Mouse (Mus musculus): ENCODE measurements at regions not wholly inside any gene's neighbourhood (a gene's known extent, or its start where the extent isn't known, plus 50 kb on each side); places are given as distances from the start of the nearest gene placed in this dataset.

GRCm38 (mm10) chr2:57900168-57900567 lies 97.5 kb upstream of the Galnt5 start:
- DNase-seq (ENCODE audit: low read depth, low spot score) = no peak
- Histone ChIP-seq H3K9ac (ENCODE audit: control insufficient read depth, low read depth, low read length, poor library complexity, severe bottlenecking) (no peak overlapping the region), H3K27me3 (ENCODE audit: control insufficient read depth in 1 of 2, insufficient read depth in 2 of 2, low read length in 2 of 2) (no peaks in the 10 kb centered on the region; a peak in 1 of 4 replicates), H3K36me3 (ENCODE audit: control insufficient read depth in 1 of 2, insufficient read depth in 2 of 2, low read length in 2 of 2) (no peaks in the 10 kb centered on the region), H3K9me3 (replicated peaks; ENCODE audit: insufficient read depth, low read length) (no peaks in the 10 kb centered on the region), H3K27ac (ENCODE audit: control insufficient read depth, low read depth, low read length) (no peak overlapping the region), H3K79me2 (ENCODE audit: control insufficient read depth, insufficient read depth, low read length, poor library complexity) (no peaks in the 10 kb centered on the region), H3K4me1 (ENCODE audit: control insufficient read depth in 1 of 2, insufficient read depth in 2 of 2, low read length in 2 of 2) (no peaks in the 10 kb centered on the region), H3K4me3 (ENCODE audit: control insufficient read depth in 1 of 2, insufficient read depth in 1 of 2, low read depth in 2 of 2, low read length in 2 of 2) (no peak overlapping the region)
- no peak for TF ChIP-seq NELFE (IDR thresholded peaks at IDR 0.05; ENCODE audit: low read depth, low read length)
- TF ChIP-seq GABPA (IDR thresholded peaks at IDR 0.05; ENCODE audit: low read depth, low read length) = no peak
- TF ChIP-seq ELF1 (IDR thresholded peaks at IDR 0.05; ENCODE audit: low read depth, low read length) = no peak
- TF ChIP-seq BHLHE40 (IDR thresholded peaks at IDR 0.05; ENCODE audit: borderline replicate concordance, low read depth, low read length) = no peak
- TF ChIP-seq POLR2AphosphoS5 (IDR thresholded peaks at IDR 0.05; ENCODE audit: borderline replicate concordance, low read depth, low read length) = no peak
- no peak for TF ChIP-seq ZKSCAN1 (IDR thresholded peaks at IDR 0.05; ENCODE audit: low read depth, low read length)
- no peak for TF ChIP-seq EP300 (IDR thresholded peaks at IDR 0.05; ENCODE audit: low read depth in 1 of 2, low read length in 2 of 2)
- TF ChIP-seq USF1 (IDR thresholded peaks at IDR 0.05; ENCODE audit: low read depth, low read length) = no peak

GRCm38 (mm10) chr2:57900580-57901247 lies 97.0 kb upstream of the Galnt5 start:
- Histone ChIP-seq H3K79me2 (ENCODE audit: control insufficient read depth, insufficient read depth, low read length, poor library complexity) (no peaks in the 10 kb centered on the region), H3K9ac (ENCODE audit: control insufficient read depth, low read depth, low read length, poor library complexity, severe bottlenecking) (no peak overlapping the region), H3K9me3 (replicated peaks; ENCODE audit: insufficient read depth, low read length) (no peaks in the 10 kb centered on the region), H3K27me3 (ENCODE audit: control insufficient read depth in 1 of 2, insufficient read depth in 2 of 2, low read length in 2 of 2) (no peaks in the 10 kb centered on the region; a peak in 1 of 4 replicates), H3K4me1 (ENCODE audit: control insufficient read depth in 1 of 2, insufficient read depth in 2 of 2, low read length in 2 of 2) (no peaks in the 10 kb centered on the region), H3K27ac (ENCODE audit: control insufficient read depth, low read depth, low read length) (no peak overlapping the region), H3K4me3 (ENCODE audit: control insufficient read depth in 1 of 2, insufficient read depth in 1 of 2, low read depth in 2 of 2, low read length in 2 of 2) (no peak overlapping the region), H3K36me3 (ENCODE audit: control insufficient read depth in 1 of 2, insufficient read depth in 2 of 2, low read length in 2 of 2) (no peaks in the 10 kb centered on the region)
- DNase-seq (ENCODE audit: low read depth, low spot score) = no peak
- TF ChIP-seq CHD1 (IDR thresholded peaks at IDR 0.05; ENCODE audit: low read depth, low read length) (no peak), SMC3 (IDR thresholded peaks at IDR 0.05; ENCODE audit: low read depth, low read length) (no peak), TBP (IDR thresholded peaks at IDR 0.05; ENCODE audit: low read depth, low read length) (no peak), MAX (IDR thresholded peaks at IDR 0.05; ENCODE audit: low read length) (no peak), USF1 (IDR thresholded peaks at IDR 0.05; ENCODE audit: low read depth, low read length) (no peak), HCFC1 (IDR thresholded peaks at IDR 0.05; ENCODE audit: low read depth, low read length) (no peak), POLR2A (IDR thresholded peaks at IDR 0.05; ENCODE audit: control insufficient read depth in 1 of 2, insufficient read depth in 1 of 2, low read depth in 1 of 2, low read length in 2 of 2, poor library complexity in 1 of 2) (no peak), GABPA (IDR thresholded peaks at IDR 0.05; ENCODE audit: low read depth, low read length) (no peak), MAFK (IDR thresholded peaks at IDR 0.05; ENCODE audit: borderline replicate concordance, low read depth, low read length) (no peak), CTCF (IDR thresholded peaks at IDR 0.05 in 2 of 3, conservative IDR thresholded peaks at IDR 0.05 in 1 of 3; ENCODE audit: control insufficient read depth in 1 of 3, insufficient read depth in 1 of 3, low read depth in 2 of 3, low read length in 3 of 3, poor library complexity in 1 of 3, severe bottlenecking in 1 of 3) (no peak), ELF1 (IDR thresholded peaks at IDR 0.05; ENCODE audit: low read depth, low read length) (no peak), UBTF (IDR thresholded peaks at IDR 0.05; ENCODE audit: borderline replicate concordance, insufficient read depth, low read depth, low read length) (no peak), TCF12 (IDR thresholded peaks at IDR 0.05; ENCODE audit: low read depth, low read length) (no peak), EP300 (IDR thresholded peaks at IDR 0.05; ENCODE audit: low read depth in 1 of 2, low read length in 2 of 2) (no peak), RCOR1 (IDR thresholded peaks at IDR 0.05; ENCODE audit: low read depth, low read length) (no peak), MYB (IDR thresholded peaks at IDR 0.05; ENCODE audit: low read depth, low read length) (no peak), MAZ (IDR thresholded peaks at IDR 0.05; ENCODE audit: low read depth, low read length) (no peak), TAL1 (IDR thresholded peaks at IDR 0.05; ENCODE audit: low read length) (no peak), NRF1 (IDR thresholded peaks at IDR 0.05; ENCODE audit: insufficient read depth, low read depth, low read length, poor library complexity, severe bottlenecking) (no peak)

All from MEL (cell line).